Mouse (Mus musculus) embryo, embryonic 10.5 days (tissue): ENCODE measurements at regions not wholly inside any gene's neighbourhood (a gene's known extent, or its start where the extent isn't known, plus 50 kb on each side); places are given as distances from the start of the nearest gene placed in this dataset.
"Not testable (repeated sequence)": the region's sequence is repeated elsewhere in the genome, so short reads cannot be mapped to it uniquely, and the experiment has no call there.

Experiments
- DNase-seq: peaks from one replicate; pipeline ENCODE4 v3.0.0-alpha.2; 2015; ENCODE audit warnings: low spot score

- no peak for DNase-seq
Observed at GRCm38 (mm10) chr13:72541706-72542105, 86.9 kb upstream of the Irx2 start.

GRCm38 (mm10) chr13:72557951-72558350, 70.7 kb upstream of the Irx2 start:
- DNase-seq: no peak

GRCm38 (mm10) chr13:72571871-72572270, 56.7 kb upstream of the Irx2 start:
- DNase-seq: peak; percentile 53

- DNase-seq: no peak
Observed at GRCm38 (mm10) chr13:72572846-72573245, 55.8 kb upstream of the Irx2 start.

GRCm38 (mm10) chr13:72574126-72574525, 54.5 kb upstream of the Irx2 start:
- not testable (repeated sequence) for DNase-seq

GRCm38 (mm10) chr13:72576485-72576884, 52.1 kb upstream of the Irx2 start:
- peak; percentile 16 for DNase-seq

- DNase-seq: no peak
Observed at GRCm38 (mm10) chr13:72578416-72578815, 50.2 kb upstream of the Irx2 start.
